Mouse (Mus musculus): ENCODE measurements around the gene Rere. TPM values are rescaled to one million over a fixed set of nuclear protein-coding genes. Genes with fewer than 3 reads are reported as not detected.
"Not testable (repeated sequence)": the region's sequence is repeated elsewhere in the genome, so short reads cannot be mapped to it uniquely, and the experiment has no call there.

Rere gene
- polyA plus RNA-seq, 1 experiment from 2014 or later, result 51.6 TPM

DNA sequence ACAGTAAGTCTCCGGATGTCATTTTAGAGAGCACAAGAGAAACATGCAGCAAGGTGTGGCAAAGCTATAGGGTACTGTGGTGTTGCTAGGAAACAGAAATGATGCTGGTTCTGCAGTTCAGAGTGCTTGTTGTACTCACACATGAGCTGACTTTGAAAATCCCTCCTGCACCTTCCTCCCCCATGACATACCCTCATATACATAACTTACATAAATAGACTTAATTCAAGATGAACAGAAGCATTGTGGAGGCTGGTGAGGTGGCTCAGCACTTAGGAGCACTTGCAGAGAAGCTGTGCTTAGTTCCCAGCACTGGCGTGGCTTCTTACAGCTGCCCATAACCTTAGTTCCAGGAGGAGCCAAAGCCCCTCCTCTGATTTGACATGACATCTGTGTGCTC is 228.6 kb downstream of the Rere start:
- 95% methylated on average over 2 of the region's 2 CpGs for WGBS
- Histone ChIP-seq H3K4me1 (replicated peaks; ENCODE audit: control insufficient read depth, insufficient read depth, low read length) (no peaks in the 10 kb centered on the region), H3K9me3 (ENCODE audit: control insufficient read depth, low read length) (no peaks in the 10 kb centered on the region), H3K36me3 (ENCODE audit: control insufficient read depth, insufficient read depth, low read length) (no peaks in the 10 kb centered on the region), H3K27me3 (ENCODE audit: control insufficient read depth, insufficient read depth, low read length) (no peaks in the 10 kb centered on the region), H3K4me3 (ENCODE audit: low read depth, low read length) (no peak overlapping the region), H3K9ac (ENCODE audit: low read length) (no peak overlapping the region), H3K4me2 (ENCODE audit: low read depth, low read length, severe bottlenecking) (no peak overlapping the region), H3K27ac (ENCODE audit: low read depth, low read length) (no peak overlapping the region)
- DNase-seq (ENCODE audit: low spot score), result no peak
- ATAC-seq (replicated peaks; ENCODE audit: low FRiP score), result no peak

DNA sequence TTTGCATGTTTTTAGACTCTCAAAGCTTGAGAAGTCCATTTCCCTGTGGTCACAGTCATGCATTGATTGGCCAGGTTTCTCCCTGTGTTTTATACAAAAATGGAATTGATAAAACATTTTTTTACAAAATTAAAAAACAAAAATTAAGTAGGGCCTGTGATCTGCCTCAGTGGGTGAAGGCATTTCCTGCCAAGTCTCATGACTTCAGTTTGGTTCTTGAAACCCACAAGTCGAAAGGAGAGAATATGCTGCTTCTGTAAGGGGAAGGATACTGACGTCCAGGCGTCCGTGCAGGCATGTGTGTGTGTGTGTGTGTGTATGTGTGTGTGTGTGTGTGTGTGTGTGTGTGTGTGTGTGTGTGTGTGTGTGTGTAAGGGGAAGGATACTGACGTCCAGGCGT is 231.9 kb downstream of the Rere start:
- H3K27ac ChIP-seq (ENCODE audit: low read depth, low read length); H3K4me3 ChIP-seq (ENCODE audit: low read depth, low read length); ATAC-seq (replicated peaks; ENCODE audit: low FRiP score); H3K9me3 ChIP-seq (ENCODE audit: control insufficient read depth, low read length); H3K36me3 ChIP-seq (ENCODE audit: control insufficient read depth, insufficient read depth, low read length); H3K27me3 ChIP-seq (ENCODE audit: control insufficient read depth, insufficient read depth, low read length); H3K9ac ChIP-seq (ENCODE audit: low read length); DNase-seq (ENCODE audit: low spot score); H3K4me2 ChIP-seq (ENCODE audit: low read depth, low read length, severe bottlenecking); H3K4me1 ChIP-seq (replicated peaks; ENCODE audit: control insufficient read depth, insufficient read depth, low read length): not testable (repeated sequence)
- 100% methylated on average over 4 of the region's 6 CpGs for WGBS

DNA sequence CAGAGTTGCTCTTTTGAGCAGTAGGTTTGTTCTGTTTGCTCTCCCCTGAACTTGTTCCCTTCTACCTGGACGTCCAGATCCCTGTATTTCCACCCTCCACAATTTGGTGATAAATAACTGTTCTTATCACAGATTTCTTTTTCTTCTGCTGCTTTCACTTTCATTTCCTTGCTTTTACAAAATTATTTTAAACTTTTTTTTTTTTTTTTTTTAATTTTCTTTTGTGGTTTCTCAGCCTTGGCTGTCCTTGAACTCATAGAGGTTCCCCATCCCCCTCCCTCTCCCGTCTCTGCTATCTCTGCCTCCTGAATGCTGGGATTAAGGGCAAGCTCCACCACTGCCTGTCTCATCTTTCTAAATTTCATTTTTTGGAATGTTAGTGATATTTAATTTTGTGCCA is 234.8 kb downstream of the Rere start:
- Histone ChIP-seq H3K27me3 (ENCODE audit: control insufficient read depth, insufficient read depth, low read length) (no peaks in the 10 kb centered on the region), H3K27ac (ENCODE audit: low read depth, low read length) (no peak overlapping the region), H3K36me3 (ENCODE audit: control insufficient read depth, insufficient read depth, low read length) (no peaks in the 10 kb centered on the region), H3K9ac (ENCODE audit: low read length) (no peak overlapping the region), H3K9me3 (ENCODE audit: control insufficient read depth, low read length) (no peaks in the 10 kb centered on the region), H3K4me3 (ENCODE audit: low read depth, low read length) (no peak overlapping the region), H3K4me2 (ENCODE audit: low read depth, low read length, severe bottlenecking) (no peak overlapping the region), H3K4me1 (replicated peaks; ENCODE audit: control insufficient read depth, insufficient read depth, low read length) (peaks cover 2% of the 10 kb centered on the region; the same call in 1 of the 2 replicates)
- ATAC-seq (replicated peaks; ENCODE audit: low FRiP score) (no peak), DNase-seq (ENCODE audit: low spot score) (no peak)
- 73% methylated on average over 2 of the region's 2 CpGs for whole genome bisulfite sequencing

DNA sequence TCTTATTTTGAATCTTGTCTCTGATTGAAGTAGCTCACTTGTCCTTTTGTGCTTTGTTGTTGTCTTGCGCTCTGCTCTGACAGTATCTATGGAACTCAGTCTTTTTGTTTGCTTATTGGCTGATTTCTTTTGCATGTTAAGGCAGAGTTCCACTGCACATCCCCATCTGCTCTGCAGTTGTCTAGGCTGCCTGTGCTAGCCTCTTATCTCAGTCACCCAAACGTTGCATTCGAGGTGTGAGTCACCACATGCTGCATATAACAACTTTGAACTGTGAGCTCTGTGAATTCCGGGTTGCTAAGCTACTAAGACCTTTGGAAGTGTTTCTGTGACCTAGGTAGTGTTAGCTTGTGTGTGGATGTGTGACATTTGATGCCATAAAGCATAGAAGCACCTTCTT is 235.9 kb downstream of the Rere start:
- H3K36me3 ChIP-seq (ENCODE audit: control insufficient read depth, insufficient read depth, low read length), result no peaks in the 10 kb centered on the region
- no peak overlapping the region for H3K4me3 ChIP-seq (ENCODE audit: low read depth, low read length)
- no peaks in the 10 kb centered on the region for H3K27me3 ChIP-seq (ENCODE audit: control insufficient read depth, insufficient read depth, low read length)
- no peaks in the 10 kb centered on the region for H3K9me3 ChIP-seq (ENCODE audit: control insufficient read depth, low read length)
- H3K4me1 ChIP-seq (replicated peaks; ENCODE audit: control insufficient read depth, insufficient read depth, low read length), result peaks cover 2% of the 10 kb centered on the region
- WGBS, result 62% methylated on average over 4 of the region's 4 CpGs
- no peak overlapping the region for H3K27ac ChIP-seq (ENCODE audit: low read depth, low read length)
- H3K4me2 ChIP-seq (ENCODE audit: low read depth, low read length, severe bottlenecking), result no peak overlapping the region
- DNase-seq (ENCODE audit: low spot score), result no peak
- no peak for ATAC-seq (replicated peaks; ENCODE audit: low FRiP score)
- H3K9ac ChIP-seq (ENCODE audit: low read length), result no peak overlapping the region

DNA sequence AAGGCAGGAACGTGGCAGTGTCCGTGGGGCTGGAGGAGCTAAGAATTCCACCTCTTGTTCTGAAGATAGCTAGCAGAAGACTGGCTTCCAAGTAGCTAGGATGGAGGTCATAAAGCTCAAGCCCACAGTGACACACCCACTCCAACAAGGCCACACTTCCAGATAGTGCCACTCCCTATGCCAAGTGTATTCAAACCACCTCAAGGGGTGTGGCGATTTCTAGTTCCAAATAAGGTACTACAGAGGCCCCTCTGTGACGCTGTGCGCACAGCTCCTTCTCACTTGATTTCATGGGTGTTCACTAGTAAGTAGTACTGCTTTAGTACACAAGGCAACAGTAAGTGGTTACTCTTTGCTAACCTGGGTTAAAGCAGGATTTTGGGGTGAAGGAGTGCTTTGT is 237.4 kb downstream of the Rere start:
- no peaks in the 10 kb centered on the region for H3K27me3 ChIP-seq (ENCODE audit: control insufficient read depth, insufficient read depth, low read length)
- DNase-seq (ENCODE audit: low spot score) (no peak), ATAC-seq (replicated peaks; ENCODE audit: low FRiP score) (no peak)
- 92% methylated on average over 5 of the region's 5 CpGs for WGBS
- H3K9me3 ChIP-seq (ENCODE audit: control insufficient read depth, low read length), result no peaks in the 10 kb centered on the region
- H3K36me3 ChIP-seq (ENCODE audit: control insufficient read depth, insufficient read depth, low read length), result no peaks in the 10 kb centered on the region
- no peak overlapping the region for H3K9ac ChIP-seq (ENCODE audit: low read length)
- no peak overlapping the region for H3K4me3 ChIP-seq (ENCODE audit: low read depth, low read length)
- no peak overlapping the region for H3K4me2 ChIP-seq (ENCODE audit: low read depth, low read length, severe bottlenecking)
- no peak overlapping the region for H3K27ac ChIP-seq (ENCODE audit: low read depth, low read length)
- peaks cover 2% of the 10 kb centered on the region for H3K4me1 ChIP-seq (replicated peaks; ENCODE audit: control insufficient read depth, insufficient read depth, low read length)

DNA sequence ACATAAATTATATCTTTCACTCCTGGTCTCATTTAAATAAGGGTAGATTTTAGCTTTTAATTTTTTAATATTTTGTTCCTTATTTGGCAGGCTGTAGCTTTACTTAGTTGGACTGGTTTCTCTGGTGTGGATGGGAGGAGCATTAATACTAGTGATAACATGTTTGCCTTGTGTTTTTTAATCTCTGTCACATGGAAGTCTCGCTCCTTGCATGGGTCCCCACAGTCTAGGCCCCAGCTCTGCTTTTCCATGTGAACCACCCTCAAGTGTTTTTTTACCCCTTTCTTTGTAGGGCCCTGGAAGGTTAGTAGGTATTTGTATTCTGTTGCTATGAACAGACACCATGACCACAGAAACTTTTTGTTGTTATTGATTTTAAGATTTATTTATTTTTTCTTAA is 238.6 kb downstream of the Rere start:
- no peak for ATAC-seq (replicated peaks; ENCODE audit: low FRiP score)
- no peaks in the 10 kb centered on the region for H3K36me3 ChIP-seq (ENCODE audit: control insufficient read depth, insufficient read depth, low read length)
- no peak for DNase-seq (ENCODE audit: low spot score)
- H3K9me3 ChIP-seq (ENCODE audit: control insufficient read depth, low read length), result no peaks in the 10 kb centered on the region
- no peak overlapping the region for H3K4me2 ChIP-seq (ENCODE audit: low read depth, low read length, severe bottlenecking)
- H3K4me3 ChIP-seq (ENCODE audit: low read depth, low read length), result no peak overlapping the region
- no peaks in the 10 kb centered on the region for H3K27me3 ChIP-seq (ENCODE audit: control insufficient read depth, insufficient read depth, low read length)
- H3K27ac ChIP-seq (ENCODE audit: low read depth, low read length), result no peak overlapping the region
- H3K4me1 ChIP-seq (replicated peaks; ENCODE audit: control insufficient read depth, insufficient read depth, low read length), result peaks cover 2% of the 10 kb centered on the region
- no peak overlapping the region for H3K9ac ChIP-seq (ENCODE audit: low read length)
- WGBS, result 88% methylated on average over 1 of the region's 1 CpGs

DNA sequence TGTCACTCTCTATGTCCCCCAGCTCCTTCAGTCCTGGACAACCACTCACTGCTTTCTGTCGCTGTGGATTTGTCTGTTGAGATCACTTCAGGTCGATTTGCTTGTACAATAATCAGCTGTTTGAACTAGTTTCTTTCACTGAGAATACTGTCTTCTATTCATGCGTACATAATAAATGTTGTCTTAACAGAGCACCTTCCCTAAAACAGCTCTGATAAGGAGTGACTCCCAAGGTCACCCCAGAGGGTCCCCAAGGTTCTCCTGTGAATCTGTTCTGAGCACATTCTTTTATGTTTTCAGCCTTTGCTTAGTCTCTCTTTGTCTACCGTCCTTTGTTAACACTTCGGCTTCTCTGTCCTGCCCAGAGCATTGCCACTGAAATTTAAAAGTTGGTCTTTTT is 241.0 kb downstream of the Rere start:
- H3K27ac ChIP-seq (ENCODE audit: low read depth, low read length), result no peak overlapping the region
- ATAC-seq (replicated peaks; ENCODE audit: low FRiP score), result no peak
- H3K4me1 ChIP-seq (replicated peaks; ENCODE audit: control insufficient read depth, insufficient read depth, low read length), result no peaks in the 10 kb centered on the region; the same call in none of the 2 replicates
- no peak overlapping the region for H3K4me3 ChIP-seq (ENCODE audit: low read depth, low read length)
- no peak overlapping the region for H3K9ac ChIP-seq (ENCODE audit: low read length)
- no peak overlapping the region for H3K4me2 ChIP-seq (ENCODE audit: low read depth, low read length, severe bottlenecking)
- DNase-seq (ENCODE audit: low spot score), result no peak
- H3K36me3 ChIP-seq (ENCODE audit: control insufficient read depth, insufficient read depth, low read length), result no peaks in the 10 kb centered on the region; the same call in 1 of the 2 replicates
- H3K9me3 ChIP-seq (ENCODE audit: control insufficient read depth, low read length), result no peaks in the 10 kb centered on the region
- 61% methylated on average over 5 of the region's 5 CpGs for WGBS
- H3K27me3 ChIP-seq (ENCODE audit: control insufficient read depth, insufficient read depth, low read length), result no peaks in the 10 kb centered on the region

DNA sequence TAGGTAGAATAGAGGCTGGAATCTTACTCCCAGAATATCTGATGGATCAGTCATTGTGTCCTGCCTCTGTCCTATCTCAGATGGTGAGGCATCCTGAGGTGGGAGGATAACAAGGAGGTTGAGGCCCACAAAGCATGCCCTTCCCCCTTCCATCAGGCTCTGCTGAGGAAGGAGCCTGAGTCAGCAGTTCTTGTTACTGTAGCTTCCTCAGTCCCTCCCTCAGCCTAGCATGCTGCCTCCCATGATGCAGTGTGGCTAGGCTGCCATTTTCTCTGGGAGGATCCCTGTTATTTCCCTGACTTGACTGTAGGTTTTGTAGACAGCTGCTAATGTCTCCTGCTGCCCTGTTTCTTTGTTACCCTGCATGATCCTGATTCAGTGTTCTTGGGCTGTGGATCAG is 241.9 kb downstream of the Rere start:
- Histone ChIP-seq H3K27me3 (ENCODE audit: control insufficient read depth, insufficient read depth, low read length) (no peaks in the 10 kb centered on the region), H3K36me3 (ENCODE audit: control insufficient read depth, insufficient read depth, low read length) (no peaks in the 10 kb centered on the region; the same call in 1 of the 2 replicates), H3K4me3 (ENCODE audit: low read depth, low read length) (no peak overlapping the region), H3K4me2 (ENCODE audit: low read depth, low read length, severe bottlenecking) (no peak overlapping the region), H3K9ac (ENCODE audit: low read length) (no peak overlapping the region), H3K4me1 (replicated peaks; ENCODE audit: control insufficient read depth, insufficient read depth, low read length) (no peaks in the 10 kb centered on the region; the same call in none of the 2 replicates), H3K27ac (ENCODE audit: low read depth, low read length) (no peak overlapping the region; the same call in 1 of the 2 replicates), H3K9me3 (ENCODE audit: control insufficient read depth, low read length) (no peaks in the 10 kb centered on the region)
- ATAC-seq (replicated peaks; ENCODE audit: low FRiP score) (no peak), DNase-seq (ENCODE audit: low spot score) (no peak)

DNA sequence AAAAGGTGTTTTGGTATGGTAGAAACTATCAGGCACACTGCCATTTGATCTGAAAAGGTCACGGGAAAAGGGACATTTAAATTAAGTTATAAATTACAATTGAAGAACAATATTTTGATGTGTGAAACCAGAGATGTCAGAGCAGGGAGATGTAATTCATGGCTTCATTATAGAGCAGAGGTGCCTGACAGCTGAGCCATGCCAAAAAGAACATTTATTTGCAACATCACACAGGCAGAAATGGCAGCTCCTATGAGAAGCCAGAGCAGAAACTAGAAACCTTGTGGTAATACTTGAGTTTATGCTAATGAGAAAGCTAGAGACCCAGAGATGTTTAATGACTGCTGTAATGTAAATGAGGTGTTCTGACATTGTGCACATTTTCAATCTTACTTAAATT is 244.8 kb downstream of the Rere start:
- Histone ChIP-seq H3K4me3 (ENCODE audit: low read depth, low read length) (no peak overlapping the region), H3K27me3 (ENCODE audit: control insufficient read depth, insufficient read depth, low read length) (no peaks in the 10 kb centered on the region), H3K9ac (ENCODE audit: low read length) (no peak overlapping the region), H3K4me2 (ENCODE audit: low read depth, low read length, severe bottlenecking) (no peak overlapping the region), H3K36me3 (ENCODE audit: control insufficient read depth, insufficient read depth, low read length) (no peaks in the 10 kb centered on the region; the same call in 1 of the 2 replicates), H3K27ac (ENCODE audit: low read depth, low read length) (no peak overlapping the region), H3K4me1 (replicated peaks; ENCODE audit: control insufficient read depth, insufficient read depth, low read length) (no peaks in the 10 kb centered on the region; the same call in none of the 2 replicates), H3K9me3 (ENCODE audit: control insufficient read depth, low read length) (no peaks in the 10 kb centered on the region)
- 90% methylated on average over 1 of the region's 1 CpGs for WGBS
- DNase-seq (ENCODE audit: low spot score) (no peak), ATAC-seq (replicated peaks; ENCODE audit: low FRiP score) (no peak)
